Mouse (Mus musculus): ENCODE data around the gene Qars. TPM values are rescaled to one million over a fixed set of nuclear protein-coding genes. Genes with fewer than 3 reads are reported as not detected.

The Qars gene
- polyA plus RNA-seq, 1 experiment, result 181 TPM

GRCm38 (mm10) chr9:108478638-108479156 lies 28.8 kb upstream of the Qars start:
- peak; percentile 83 for DNase-seq (ENCODE audit: low read depth)
- TF ChIP-seq CTCF (IDR thresholded peaks at IDR 0.05; ENCODE audit: borderline replicate concordance, extremely low read depth, insufficient read depth, insufficient read length) (no peak), POLR2A (IDR thresholded peaks at IDR 0.05; ENCODE audit: borderline replicate concordance, extremely low read depth, insufficient read depth, insufficient read length, poor library complexity, severe bottlenecking) (no peak)

- no peak for TF ChIP-seq CTCF (IDR thresholded peaks at IDR 0.05; ENCODE audit: borderline replicate concordance, extremely low read depth, insufficient read depth, insufficient read length)
- TF ChIP-seq POLR2A (IDR thresholded peaks at IDR 0.05; ENCODE audit: borderline replicate concordance, extremely low read depth, insufficient read depth, insufficient read length, poor library complexity, severe bottlenecking), result no peak
- DNase-seq (ENCODE audit: low read depth), result peak; percentile 38
These were observed 28.3 kb upstream of the Qars start for GRCm38 (mm10) chr9:108479241-108479640.

- TF ChIP-seq POLR2A (IDR thresholded peaks at IDR 0.05; ENCODE audit: borderline replicate concordance, extremely low read depth, insufficient read depth, insufficient read length, poor library complexity, severe bottlenecking) (no peak), CTCF (IDR thresholded peaks at IDR 0.05; ENCODE audit: borderline replicate concordance, extremely low read depth, insufficient read depth, insufficient read length) (no peak)
- DNase-seq (ENCODE audit: low read depth), result peak; percentile 80
These were observed 27.7 kb upstream of the Qars start, which contains the start of gene Lamb2 for GRCm38 (mm10) chr9:108479721-108480351. Gene Lamb2, plus strand, starts transcription at chr9:108479736.

- TF ChIP-seq CTCF (IDR thresholded peaks at IDR 0.05; ENCODE audit: borderline replicate concordance, extremely low read depth, insufficient read depth, insufficient read length), result no peak
- TF ChIP-seq POLR2A (IDR thresholded peaks at IDR 0.05; ENCODE audit: borderline replicate concordance, extremely low read depth, insufficient read depth, insufficient read length, poor library complexity, severe bottlenecking), result no peak
- DNase-seq (ENCODE audit: low read depth), result no peak
These were observed 26.5 kb upstream of the Qars start for GRCm38 (mm10) chr9:108480813-108481519.

- no peak for DNase-seq (ENCODE audit: low read depth)
- TF ChIP-seq POLR2A (IDR thresholded peaks at IDR 0.05; ENCODE audit: borderline replicate concordance, extremely low read depth, insufficient read depth, insufficient read length, poor library complexity, severe bottlenecking) (no peak), CTCF (IDR thresholded peaks at IDR 0.05; ENCODE audit: borderline replicate concordance, extremely low read depth, insufficient read depth, insufficient read length) (no peak)
These were observed 25.8 kb upstream of the Qars start for GRCm38 (mm10) chr9:108481520-108482210.

GRCm38 (mm10) chr9:108483051-108483790 lies 24.3 kb upstream of the Qars start:
- no peak for TF ChIP-seq CTCF (IDR thresholded peaks at IDR 0.05; ENCODE audit: borderline replicate concordance, extremely low read depth, insufficient read depth, insufficient read length)

GRCm38 (mm10) chr9:108484021-108484420 lies 23.5 kb upstream of the Qars start:
- TF ChIP-seq CTCF (IDR thresholded peaks at IDR 0.05; ENCODE audit: borderline replicate concordance, extremely low read depth, insufficient read depth, insufficient read length), result no peak
- TF ChIP-seq POLR2A (IDR thresholded peaks at IDR 0.05; ENCODE audit: borderline replicate concordance, extremely low read depth, insufficient read depth, insufficient read length, poor library complexity, severe bottlenecking), result no peak
- no peak for DNase-seq (ENCODE audit: low read depth)

More at GRCm38 (mm10) chr9:108483051-108483790, 24.3 kb upstream of the Qars start:
- DNase-seq (ENCODE audit: low read depth), result no peak

GRCm38 (mm10) chr9:108485301-108485875 lies 22.1 kb upstream of the Qars start:
- no peak for TF ChIP-seq CTCF (IDR thresholded peaks at IDR 0.05; ENCODE audit: borderline replicate concordance, extremely low read depth, insufficient read depth, insufficient read length)
- no peak for TF ChIP-seq POLR2A (IDR thresholded peaks at IDR 0.05; ENCODE audit: borderline replicate concordance, extremely low read depth, insufficient read depth, insufficient read length, poor library complexity, severe bottlenecking)
- no peak for DNase-seq (ENCODE audit: low read depth)

GRCm38 (mm10) chr9:108486973-108487530 lies 20.5 kb upstream of the Qars start:
- no peak for DNase-seq (ENCODE audit: low read depth)
- TF ChIP-seq POLR2A (IDR thresholded peaks at IDR 0.05; ENCODE audit: borderline replicate concordance, extremely low read depth, insufficient read depth, insufficient read length, poor library complexity, severe bottlenecking), result no peak
- no peak for TF ChIP-seq CTCF (IDR thresholded peaks at IDR 0.05; ENCODE audit: borderline replicate concordance, extremely low read depth, insufficient read depth, insufficient read length)

GRCm38 (mm10) chr9:108488403-108488802 lies 19.1 kb upstream of the Qars start:
- no peak for DNase-seq (ENCODE audit: low read depth)

More at GRCm38 (mm10) chr9:108488403-108488802, 19.1 kb upstream of the Qars start:
- TF ChIP-seq POLR2A (IDR thresholded peaks at IDR 0.05; ENCODE audit: borderline replicate concordance, extremely low read depth, insufficient read depth, insufficient read length, poor library complexity, severe bottlenecking), result no peak
- TF ChIP-seq CTCF (IDR thresholded peaks at IDR 0.05; ENCODE audit: borderline replicate concordance, extremely low read depth, insufficient read depth, insufficient read length), result no peak

Data from brain, embryonic 14.5 days (tissue).